Mouse (Mus musculus): Measurements from ENCODE around the gene Ccdc152. TPM values are rescaled to one million over a fixed set of nuclear protein-coding genes. Genes with fewer than 3 reads are reported as not detected.
A peak's percentile ranks its signal among the peaks of the same experiment; 100 is the strongest.
"Not testable (repeated sequence)": the region's sequence is repeated elsewhere in the genome, so short reads cannot be mapped to it uniquely, and the experiment has no call there.

Ccdc152 gene
- polyA plus RNA-seq, 1 experiment from 2014 or later: 0.58 TPM

GRCm38 (mm10) chr15:3260309-3260708, 43.0 kb downstream of the Ccdc152 start:
- Histone ChIP-seq H3K4me1 (replicated peaks; ENCODE audit: insufficient read depth, low read length) (no peaks in the 10 kb centered on the region), H3K4me3 (replicated peaks; ENCODE audit: low read depth, low read length) (no peak overlapping the region), H3K9me3 (replicated peaks; ENCODE audit: low read length) (no peaks in the 10 kb centered on the region), H3K9ac (ENCODE audit: low read depth, low read length) (no peak overlapping the region), H3K27ac (no peak overlapping the region), H3K36me3 (ENCODE audit: insufficient read depth, low read length) (no peaks in the 10 kb centered on the region), H3K27me3 (ENCODE audit: insufficient read depth, low read length) (no peaks in the 10 kb centered on the region), H3K4me2 (ENCODE audit: low read length) (no peak overlapping the region)
- ATAC-seq (replicated peaks; ENCODE audit: low FRiP score, low read depth) (no peak), DNase-seq (ENCODE audit: low spot score) (no peak)
- no peak for TF ChIP-seq CTCF (IDR thresholded peaks at IDR 0.05; ENCODE audit: low read depth)
- WGBS: 86% methylated on average over 4 of the region's 4 CpGs

- ATAC-seq (replicated peaks; ENCODE audit: low FRiP score, low read depth): no peak
- no peak for TF ChIP-seq CTCF (IDR thresholded peaks at IDR 0.05; ENCODE audit: low read depth)
- 81% methylated on average over 1 of the region's 1 CpGs for WGBS
- Histone ChIP-seq H3K4me3 (replicated peaks; ENCODE audit: low read depth, low read length) (no peak overlapping the region), H3K9me3 (replicated peaks; ENCODE audit: low read length) (no peaks in the 10 kb centered on the region), H3K9ac (ENCODE audit: low read depth, low read length) (no peak overlapping the region), H3K27me3 (ENCODE audit: insufficient read depth, low read length) (no peaks in the 10 kb centered on the region), H3K36me3 (ENCODE audit: insufficient read depth, low read length) (no peaks in the 10 kb centered on the region), H3K27ac (no peak overlapping the region), H3K4me2 (ENCODE audit: low read length) (no peak overlapping the region), H3K4me1 (replicated peaks; ENCODE audit: insufficient read depth, low read length) (no peaks in the 10 kb centered on the region)
- DNase-seq (ENCODE audit: low spot score): no peak
These were observed 44.3 kb downstream of the Ccdc152 start for GRCm38 (mm10) chr15:3259025-3259424.

GRCm38 (mm10) chr15:3251718-3252067, 51.6 kb downstream of the Ccdc152 start:
- DNase-seq (ENCODE audit: low spot score) (peak; percentile 29), ATAC-seq (replicated peaks; ENCODE audit: low FRiP score, low read depth) (no peak)
- Histone ChIP-seq H3K9ac (ENCODE audit: low read depth, low read length) (no peak overlapping the region), H3K27ac (no peak overlapping the region), H3K4me1 (replicated peaks; ENCODE audit: insufficient read depth, low read length) (peaks cover 5% of the 10 kb centered on the region; the same call in 1 of the 2 replicates), H3K9me3 (replicated peaks; ENCODE audit: low read length) (no peaks in the 10 kb centered on the region), H3K4me2 (ENCODE audit: low read length) (no peak overlapping the region), H3K36me3 (ENCODE audit: insufficient read depth, low read length) (no peaks in the 10 kb centered on the region), H3K4me3 (replicated peaks; ENCODE audit: low read depth, low read length) (no peak overlapping the region), H3K27me3 (ENCODE audit: insufficient read depth, low read length) (no peaks in the 10 kb centered on the region)
- TF ChIP-seq CTCF (IDR thresholded peaks at IDR 0.05; ENCODE audit: low read depth): no peak

GRCm38 (mm10) chr15:3251031-3251717, 52.2 kb downstream of the Ccdc152 start:
- peak overlapping the region; percentile 54 for H3K27ac ChIP-seq
- DNase-seq (ENCODE audit: low spot score): peak; percentile 59

GRCm38 (mm10) chr15:3250620-3251019, 52.7 kb downstream of the Ccdc152 start:
- H3K4me2 ChIP-seq (ENCODE audit: low read length): no peak overlapping the region
- no peak for TF ChIP-seq CTCF (IDR thresholded peaks at IDR 0.05; ENCODE audit: low read depth)
- no peaks in the 10 kb centered on the region for H3K9me3 ChIP-seq (replicated peaks; ENCODE audit: low read length)
- peaks cover 5% of the 10 kb centered on the region; the same call in 1 of the 2 replicates for H3K4me1 ChIP-seq (replicated peaks; ENCODE audit: insufficient read depth, low read length)
- 77% methylated on average over 2 of the region's 2 CpGs for WGBS
- no peaks in the 10 kb centered on the region for H3K27me3 ChIP-seq (ENCODE audit: insufficient read depth, low read length)
- no peak overlapping the region for H3K4me3 ChIP-seq (replicated peaks; ENCODE audit: low read depth, low read length)
- no peak for DNase-seq (ENCODE audit: low spot score)
- ATAC-seq (replicated peaks; ENCODE audit: low FRiP score, low read depth): no peak
- H3K36me3 ChIP-seq (ENCODE audit: insufficient read depth, low read length): no peaks in the 10 kb centered on the region
- no peak overlapping the region for H3K27ac ChIP-seq
- H3K9ac ChIP-seq (ENCODE audit: low read depth, low read length): no peak overlapping the region

More at GRCm38 (mm10) chr15:3251031-3251717, 52.2 kb downstream of the Ccdc152 start:
- no peak for ATAC-seq (replicated peaks; ENCODE audit: low FRiP score, low read depth)
- TF ChIP-seq CTCF (IDR thresholded peaks at IDR 0.05; ENCODE audit: low read depth): no peak
- 53% methylated on average over 3 of the region's 3 CpGs for WGBS
- Histone ChIP-seq H3K36me3 (ENCODE audit: insufficient read depth, low read length) (no peaks in the 10 kb centered on the region), H3K9ac (ENCODE audit: low read depth, low read length) (no peak overlapping the region), H3K27me3 (ENCODE audit: insufficient read depth, low read length) (no peaks in the 10 kb centered on the region), H3K4me1 (replicated peaks; ENCODE audit: insufficient read depth, low read length) (peaks cover 5% of the 10 kb centered on the region; the same call in 1 of the 2 replicates), H3K4me2 (ENCODE audit: low read length) (no peak overlapping the region), H3K9me3 (replicated peaks; ENCODE audit: low read length) (no peaks in the 10 kb centered on the region), H3K4me3 (replicated peaks; ENCODE audit: low read depth, low read length) (no peak overlapping the region)

GRCm38 (mm10) chr15:3245036-3245435, 58.3 kb downstream of the Ccdc152 start:
- H3K4me2 ChIP-seq (ENCODE audit: low read length); H3K27me3 ChIP-seq (ENCODE audit: insufficient read depth, low read length); H3K4me1 ChIP-seq (replicated peaks; ENCODE audit: insufficient read depth, low read length); ATAC-seq (replicated peaks; ENCODE audit: low FRiP score, low read depth); H3K9me3 ChIP-seq (replicated peaks; ENCODE audit: low read length); H3K4me3 ChIP-seq (replicated peaks; ENCODE audit: low read depth, low read length); H3K27ac ChIP-seq; DNase-seq (ENCODE audit: low spot score); H3K36me3 ChIP-seq (ENCODE audit: insufficient read depth, low read length); H3K9ac ChIP-seq (ENCODE audit: low read depth, low read length): not testable (repeated sequence)
- WGBS: 80% methylated on average over 10 of the region's 10 CpGs

GRCm38 (mm10) chr15:3237963-3238362, 65.4 kb downstream of the Ccdc152 start:
- Histone ChIP-seq H3K36me3 (ENCODE audit: insufficient read depth, low read length) (no peaks in the 10 kb centered on the region), H3K9me3 (replicated peaks; ENCODE audit: low read length) (no peaks in the 10 kb centered on the region), H3K27ac (no peak overlapping the region), H3K9ac (ENCODE audit: low read depth, low read length) (no peak overlapping the region), H3K4me1 (replicated peaks; ENCODE audit: insufficient read depth, low read length) (no peaks in the 10 kb centered on the region), H3K4me3 (replicated peaks; ENCODE audit: low read depth, low read length) (no peak overlapping the region), H3K4me2 (ENCODE audit: low read length) (no peak overlapping the region), H3K27me3 (ENCODE audit: insufficient read depth, low read length) (no peaks in the 10 kb centered on the region)
- no peak for TF ChIP-seq CTCF (IDR thresholded peaks at IDR 0.05; ENCODE audit: low read depth)
- 96% methylated on average over 1 of the region's 1 CpGs for WGBS
- DNase-seq (ENCODE audit: low spot score) (no peak), ATAC-seq (replicated peaks; ENCODE audit: low FRiP score, low read depth) (no peak)
